Mouse (Mus musculus) bone marrow, adult 2 months (tissue): ENCODE results near the gene Zdhhc6.

ENCODE experiments used
- CTCF ChIP-seq: fragments of 200-500 bp; IDR thresholded peaks from 2 replicates; pipeline ENCODE4 v1.5.1; 2011; ENCODE audit warnings: low read length, control low read depth; ENCODE audit not compliant: control insufficient read depth, insufficient read depth
- POLR2A ChIP-seq: fragments of 200-500 bp; IDR thresholded peaks from 2 replicates; pipeline ENCODE4 v1.6.1; 2011; ENCODE audit warnings: low read depth, mild to moderate bottlenecking, control low read depth, low read length, borderline replicate concordance; ENCODE audit not compliant: control insufficient read depth

DNA sequence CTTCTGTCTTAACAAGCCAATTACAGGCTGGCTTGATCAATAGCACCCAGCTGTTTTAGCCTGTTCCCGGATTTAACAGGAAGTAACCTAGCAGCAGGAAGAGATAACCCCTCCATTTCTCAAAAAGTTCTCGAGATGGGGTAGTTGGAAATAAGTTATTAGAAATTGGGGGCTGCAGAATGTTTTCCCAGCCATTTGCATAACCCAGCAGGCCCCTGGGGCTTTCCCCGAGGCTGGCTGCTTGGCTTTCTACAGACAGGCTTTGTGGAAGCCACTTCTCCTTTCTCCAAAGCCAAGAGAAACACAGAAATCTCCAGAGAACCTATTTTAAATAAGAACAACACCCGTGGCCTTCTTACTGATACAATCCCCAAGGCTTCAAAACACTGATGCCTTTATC lies 22.7 kb downstream of the Zdhhc6 start:
- TF ChIP-seq CTCF = no peak
- no peak for TF ChIP-seq POLR2A
